Mouse (Mus musculus) kidney, postnatal 25 days (tissue): Measurements from ENCODE around the gene Hunk.

Experiments
- DNase-seq, 2 experiments: peaks; one replicate each; pipeline ENCODE4 v3.0.0; 2021; ENCODE audit warnings: mixed read lengths in 2 of 2

Hunk gene

GRCm38 (mm10) chr16:90385688-90386513, at the start of gene Hunk:
Gene Hunk, plus strand, starts transcription at chr16:90386013.
- DNase-seq, result peak; percentile 58 to 76

- DNase-seq, result no peak
These were observed 46.8 kb upstream of the Hunk start for GRCm38 (mm10) chr16:90339026-90339425.

- no peak for DNase-seq
These were observed 44.7 kb upstream of the Hunk start for GRCm38 (mm10) chr16:90341086-90341485.

- peak; percentile 68 to 79 for DNase-seq
These were observed 35.9 kb upstream of the Hunk start for GRCm38 (mm10) chr16:90349700-90350548.

GRCm38 (mm10) chr16:90351726-90352125, 34.1 kb upstream of the Hunk start:
- DNase-seq, result no peak

GRCm38 (mm10) chr16:90352691-90353090, 33.1 kb upstream of the Hunk start:
- DNase-seq, result no peak

- DNase-seq, result no peak
These were observed 32.7 kb upstream of the Hunk start for GRCm38 (mm10) chr16:90353156-90353555.

GRCm38 (mm10) chr16:90359329-90359728, 26.5 kb upstream of the Hunk start:
- DNase-seq, result no peak

GRCm38 (mm10) chr16:90359750-90360149, 26.1 kb upstream of the Hunk start:
- DNase-seq, result no peak

GRCm38 (mm10) chr16:90360327-90360726, 25.5 kb upstream of the Hunk start:
- DNase-seq, result no peak

- no peak for DNase-seq
These were observed 22.9 kb upstream of the Hunk start for GRCm38 (mm10) chr16:90362926-90363325.

- DNase-seq, result peak; percentile 86 to 92
These were observed 5.9 kb upstream of the Hunk start for GRCm38 (mm10) chr16:90379897-90380296.

GRCm38 (mm10) chr16:90381633-90382032, 4.2 kb upstream of the Hunk start:
- DNase-seq, result peak in 1 of 2 experiments; percentile 42

GRCm38 (mm10) chr16:90382701-90383280, 3.0 kb upstream of the Hunk start:
- no peak for DNase-seq

- DNase-seq, result peak; percentile 39 to 44
These were observed 1.8 kb upstream of the Hunk start for GRCm38 (mm10) chr16:90384058-90384457.

- peak in 1 of 2 experiments; percentile 26 for DNase-seq
These were observed 967 bp upstream of the Hunk start for GRCm38 (mm10) chr16:90384846-90385245.

GRCm38 (mm10) chr16:90385326-90385687, 506 bp upstream of the Hunk start:
- DNase-seq, result peak; percentile 16 to 31

GRCm38 (mm10) chr16:90386514-90387160, 824 bp downstream of the Hunk start:
- DNase-seq, result peak; percentile 47 to 66

GRCm38 (mm10) chr16:90387161-90387671, 1.4 kb downstream of the Hunk start:
- DNase-seq, result peak; percentile 82

GRCm38 (mm10) chr16:90387961-90388360, 2.1 kb downstream of the Hunk start:
- peak; percentile 41 to 60 for DNase-seq

GRCm38 (mm10) chr16:90389103-90389750, 3.4 kb downstream of the Hunk start:
- DNase-seq, result peak in 1 of 2 experiments; percentile 22

- DNase-seq, result peak in 1 of 2 experiments; percentile 39
These were observed 4.9 kb downstream of the Hunk start for GRCm38 (mm10) chr16:90390731-90391130.
